Mouse (Mus musculus) intestine, embryonic 15.5 days (tissue): ENCODE data around the gene Dysf. TPM values are rescaled to one million over a fixed set of nuclear protein-coding genes. Genes with fewer than 3 reads are reported as not detected.

Source experiments
- ATAC-seq: fragments of 200-750 bp; cut with Nextera tagmentation; 2 replicates; pipeline ENCODE4 v1.8.0; 2017; ENCODE audit warnings: moderate TSS enrichment, moderate library complexity
- H3K27ac ChIP-seq: fragments of 300-500 bp; sonication (generic); 2 replicates; pipeline ENCODE4 v1.5.1; 2015; ENCODE audit warnings: mild to moderate bottlenecking, inconsistent platforms
- H3K27me3 ChIP-seq: fragments of 300-500 bp; sonication (generic); replicated peaks from 2 replicates; pipeline ENCODE4 v1.6.1; 2015; ENCODE audit warnings: inconsistent platforms
- H3K36me3 ChIP-seq: fragments of 300-500 bp; sonication (generic); 2 replicates; pipeline ENCODE4 v1.6.1; 2015; ENCODE audit warnings: inconsistent platforms
- H3K4me1 ChIP-seq: fragments of 300-500 bp; sonication (generic); replicated peaks from 2 replicates; pipeline ENCODE4 v1.6.1; 2015; ENCODE audit warnings: inconsistent platforms
- H3K4me2 ChIP-seq: fragments of 300-500 bp; sonication (generic); replicated peaks from 2 replicates; pipeline ENCODE4 v1.6.1; 2015; ENCODE audit warnings: mild to moderate bottlenecking, inconsistent platforms
- H3K4me3 ChIP-seq: fragments of 300-500 bp; sonication (generic); replicated peaks from 2 replicates; pipeline ENCODE4 v1.5.1; 2015; ENCODE audit warnings: inconsistent platforms
- H3K9ac ChIP-seq: fragments of 300-500 bp; sonication (generic); 2 replicates; pipeline ENCODE4 v1.6.1; 2015; ENCODE audit warnings: inconsistent platforms
- H3K9me3 ChIP-seq: fragments of 300-500 bp; sonication (generic); 2 replicates; pipeline ENCODE4 v1.6.1; 2016; ENCODE audit warnings: inconsistent platforms
- WGBS: fragments of 180-500 bp; shearing (Covaris S2); methylation state at CpG from one replicate; pipeline ENCODE4 v1.1.7; 2015; 5-methylcytosine and 5-hydroxymethylcytosine counted together
- polyA plus RNA-seq: library from polyadenylated mRNA; unstranded; fragments of >200 nt; fragmentation: Nextera tagmentation; extraction: Ambion mirVana; gene quantifications from 2 replicates; pipeline ENCODE4 v1.2.1, GENCODE M21; 2015

Dysf gene
- polyA plus RNA-seq, 1 experiment from 2014 or later = 7.0 TPM

DNA sequence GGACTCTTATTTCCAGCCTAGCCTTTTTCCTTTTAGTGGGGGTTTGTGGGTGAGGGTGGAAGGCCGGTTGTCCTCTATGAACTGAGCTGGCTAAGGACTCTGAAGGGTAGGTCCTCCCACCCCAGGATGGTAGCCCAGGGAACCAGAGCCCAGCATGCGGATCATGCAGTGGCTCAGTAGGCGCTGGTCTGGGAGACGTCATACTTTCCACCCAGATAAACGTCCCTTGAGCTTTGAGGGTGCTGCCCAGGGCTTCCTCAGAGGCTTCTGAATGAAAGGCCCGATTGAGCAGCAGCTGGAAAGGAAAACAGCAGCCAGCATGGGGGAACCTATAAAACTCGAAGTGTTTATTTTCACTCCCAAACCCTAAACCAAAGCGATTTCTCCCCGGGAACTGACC, 123.1 kb downstream of the Dysf start:
- H3K36me3 ChIP-seq = no peaks in the 10 kb centered on the region
- H3K4me3 ChIP-seq = no peak overlapping the region
- no peak for ATAC-seq
- no peaks in the 10 kb centered on the region for H3K27me3 ChIP-seq
- no peak overlapping the region for H3K27ac ChIP-seq
- H3K4me2 ChIP-seq = no peak overlapping the region
- no peaks in the 10 kb centered on the region for H3K9me3 ChIP-seq
- peaks cover 6% of the 10 kb centered on the region for H3K4me1 ChIP-seq
- no peak overlapping the region for H3K9ac ChIP-seq
- WGBS = 49% methylated on average over 9 of the region's 9 CpGs

GRCm38 (mm10) chr6:84133053-84133452, 124.7 kb downstream of the Dysf start:
- H3K9me3 ChIP-seq = no peaks in the 10 kb centered on the region
- peaks cover 6% of the 10 kb centered on the region for H3K4me1 ChIP-seq
- no peaks in the 10 kb centered on the region for H3K27me3 ChIP-seq
- H3K4me3 ChIP-seq = no peak overlapping the region
- H3K9ac ChIP-seq = no peak overlapping the region
- H3K27ac ChIP-seq = no peak overlapping the region
- ATAC-seq = no peak
- H3K4me2 ChIP-seq = no peak overlapping the region
- 48% methylated on average over 7 of the region's 7 CpGs for WGBS
- no peaks in the 10 kb centered on the region for H3K36me3 ChIP-seq

GRCm38 (mm10) chr6:84133996-84134721, 125.8 kb downstream of the Dysf start:
- ATAC-seq = peak; percentile 41
- Histone ChIP-seq H3K36me3 (no peaks in the 10 kb centered on the region), H3K27ac (no peak overlapping the region), H3K4me3 (no peak overlapping the region), H3K4me2 (no peak overlapping the region), H3K4me1 (peaks cover 6% of the 10 kb centered on the region), H3K9me3 (no peaks in the 10 kb centered on the region), H3K27me3 (no peaks in the 10 kb centered on the region), H3K9ac (no peak overlapping the region)
- 67% methylated on average over 6 of the region's 7 CpGs for whole genome bisulfite sequencing

DNA sequence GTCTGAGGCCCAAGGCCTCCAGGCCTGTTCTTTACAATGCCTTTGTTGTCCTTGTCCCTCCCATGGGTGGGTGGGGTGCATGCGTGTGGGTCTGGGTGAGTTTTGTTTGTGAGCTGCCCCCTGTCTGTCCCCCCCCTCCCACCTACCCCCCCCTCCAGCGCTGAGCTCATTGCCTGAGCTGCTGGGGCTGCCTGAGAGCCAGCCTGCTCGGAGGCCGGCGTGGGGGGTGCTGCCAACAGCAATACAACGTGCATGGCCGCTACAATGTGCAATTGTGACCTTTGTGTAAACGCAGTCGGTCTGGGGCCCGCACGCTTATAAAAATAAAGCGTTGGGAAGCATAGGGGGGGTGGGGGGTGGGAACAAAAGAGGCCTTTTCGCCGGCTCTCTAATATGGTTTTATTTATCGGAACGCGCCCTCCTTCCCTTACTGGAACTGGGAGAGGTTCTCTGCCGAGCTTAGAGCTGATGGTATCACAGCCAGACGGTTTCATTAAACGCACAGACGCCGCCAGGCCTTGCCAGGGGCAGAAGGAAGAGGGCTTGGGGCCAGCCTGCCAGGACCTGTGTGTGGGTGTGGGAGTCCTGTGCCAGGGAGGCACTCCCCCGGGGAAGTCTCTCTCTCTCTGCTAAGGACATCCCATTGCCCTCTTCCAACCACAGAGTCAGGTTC, 126.5 kb downstream of the Dysf start:
- no peaks in the 10 kb centered on the region for H3K27me3 ChIP-seq
- no peak overlapping the region for H3K4me3 ChIP-seq
- peak overlapping the region; percentile 30 for H3K4me2 ChIP-seq
- ATAC-seq = peak; percentile 80
- no peak overlapping the region for H3K27ac ChIP-seq
- H3K9me3 ChIP-seq = no peaks in the 10 kb centered on the region
- peaks cover 6% of the 10 kb centered on the region for H3K4me1 ChIP-seq
- WGBS = 26% methylated on average over 23 of the region's 23 CpGs
- no peak overlapping the region for H3K9ac ChIP-seq
- no peaks in the 10 kb centered on the region for H3K36me3 ChIP-seq

GRCm38 (mm10) chr6:84135709-84136108, 127.3 kb downstream of the Dysf start:
- Histone ChIP-seq H3K9ac (no peak overlapping the region), H3K27ac (no peak overlapping the region), H3K4me1 (peaks cover 6% of the 10 kb centered on the region), H3K9me3 (no peaks in the 10 kb centered on the region), H3K4me2 (no peak overlapping the region), H3K4me3 (no peak overlapping the region), H3K36me3 (no peaks in the 10 kb centered on the region), H3K27me3 (no peaks in the 10 kb centered on the region)
- WGBS = 97% methylated on average over 9 of the region's 9 CpGs
- no peak for ATAC-seq

GRCm38 (mm10) chr6:84136345-84136744, 128.0 kb downstream of the Dysf start:
- Histone ChIP-seq H3K36me3 (no peaks in the 10 kb centered on the region), H3K9me3 (no peaks in the 10 kb centered on the region), H3K27ac (no peak overlapping the region), H3K4me1 (peaks cover 6% of the 10 kb centered on the region), H3K9ac (no peak overlapping the region), H3K4me2 (no peak overlapping the region), H3K27me3 (no peaks in the 10 kb centered on the region), H3K4me3 (no peak overlapping the region)
- WGBS = 85% methylated on average over 11 of the region's 11 CpGs
- ATAC-seq = no peak

DNA sequence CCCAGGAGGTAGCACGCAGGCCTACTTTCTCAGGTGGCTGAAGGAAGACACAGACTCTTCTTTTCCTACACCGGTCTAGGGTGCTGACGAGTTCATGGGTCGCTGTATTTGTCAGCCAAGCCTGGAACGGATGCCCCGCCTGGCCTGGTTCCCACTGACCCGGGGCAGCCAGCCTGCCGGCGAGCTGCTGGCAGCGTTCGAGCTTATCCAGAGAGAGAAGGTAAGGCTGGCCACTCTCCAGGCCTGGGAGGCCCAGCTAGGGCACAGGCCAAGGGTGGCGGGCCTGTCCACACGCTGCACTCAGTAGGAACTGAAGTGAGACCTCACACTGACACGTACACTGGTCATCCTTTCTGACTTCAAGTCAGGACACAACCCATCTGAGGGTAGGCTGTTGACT, 131.5 kb downstream of the Dysf start:
- Histone ChIP-seq H3K4me3 (no peak overlapping the region), H3K4me1 (0 out of 2 replicates have a peak, but pooled peaks cover 2% of the 10 kb centered on the region), H3K4me2 (no peak overlapping the region), H3K36me3 (no peaks in the 10 kb centered on the region), H3K9ac (no peak overlapping the region), H3K27me3 (no peaks in the 10 kb centered on the region), H3K9me3 (no peaks in the 10 kb centered on the region), H3K27ac (no peak overlapping the region)
- 75% methylated on average over 14 of the region's 14 CpGs for WGBS
- ATAC-seq = no peak

- Histone ChIP-seq H3K4me1 (no peaks in the 10 kb centered on the region), H3K9ac (no peak overlapping the region), H3K4me3 (no peak overlapping the region), H3K27me3 (no peaks in the 10 kb centered on the region), H3K36me3 (no peaks in the 10 kb centered on the region), H3K9me3 (no peaks in the 10 kb centered on the region), H3K4me2 (no peak overlapping the region), H3K27ac (0 out of 2 replicates have a peak overlapping the region, but pooled peaks have one; percentile 6)
- 60% methylated on average over 9 of the region's 9 CpGs for WGBS
- peak; percentile 58 for ATAC-seq
Measured at GRCm38 (mm10) chr6:84142481-84142880, 134.1 kb downstream of the Dysf start.

DNA sequence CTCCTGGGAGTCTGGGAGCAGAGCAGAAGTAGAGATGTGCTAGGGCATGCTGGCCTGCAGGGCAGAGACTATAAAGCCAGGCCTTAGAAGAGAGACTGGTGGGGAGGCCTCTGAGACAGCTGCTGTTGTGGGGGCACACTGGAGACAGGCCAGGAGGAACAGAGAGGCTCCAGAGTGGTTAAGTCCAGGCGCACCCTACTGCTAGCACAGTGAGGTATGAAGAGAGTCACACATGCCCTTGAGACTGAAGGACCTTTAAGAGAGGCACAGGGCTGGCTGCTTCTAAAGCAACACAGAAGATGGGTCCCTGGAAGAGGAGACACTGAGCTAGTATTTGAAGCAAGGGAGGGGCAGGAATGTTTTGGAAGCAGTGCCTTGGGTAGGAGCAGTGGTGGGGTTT, 134.9 kb downstream of the Dysf start:
- Histone ChIP-seq H3K4me3 (no peak overlapping the region), H3K9me3 (no peaks in the 10 kb centered on the region), H3K4me1 (no peaks in the 10 kb centered on the region), H3K4me2 (no peak overlapping the region), H3K27ac (0 out of 2 replicates have a peak overlapping the region, but pooled peaks have one; percentile 6), H3K36me3 (no peaks in the 10 kb centered on the region), H3K27me3 (no peaks in the 10 kb centered on the region), H3K9ac (no peak overlapping the region)
- WGBS = 67% methylated on average over 1 of the region's 1 CpGs
- ATAC-seq = no peak

DNA sequence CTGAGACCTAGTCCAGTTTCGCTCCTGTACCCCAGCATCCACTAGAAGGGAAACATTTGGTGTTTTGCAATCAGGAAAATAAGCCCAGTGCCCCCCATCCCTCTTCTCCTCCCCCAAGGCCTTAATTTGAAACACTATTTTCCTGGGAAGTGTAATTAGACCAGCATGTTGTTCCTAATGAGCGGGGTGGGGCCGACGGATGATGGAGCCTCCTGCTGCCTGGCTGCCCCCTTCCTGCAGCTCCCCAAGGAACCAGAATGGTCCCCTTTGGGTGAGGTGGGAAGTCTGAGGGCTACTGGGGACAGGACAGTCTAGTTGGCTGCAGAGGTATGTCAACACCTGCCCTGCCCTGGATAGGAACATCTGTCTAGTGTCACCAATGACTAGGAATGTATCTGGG, 136.0 kb downstream of the Dysf start:
- Histone ChIP-seq H3K4me2 (no peak overlapping the region), H3K27me3 (no peaks in the 10 kb centered on the region), H3K27ac (no peak overlapping the region), H3K9me3 (no peaks in the 10 kb centered on the region), H3K4me1 (no peaks in the 10 kb centered on the region), H3K9ac (no peak overlapping the region), H3K4me3 (no peak overlapping the region), H3K36me3 (no peaks in the 10 kb centered on the region)
- WGBS = 86% methylated on average over 4 of the region's 4 CpGs
- ATAC-seq = no peak

- H3K4me1 ChIP-seq = no peaks in the 10 kb centered on the region
- no peaks in the 10 kb centered on the region for H3K36me3 ChIP-seq
- H3K4me3 ChIP-seq = no peak overlapping the region
- no peak overlapping the region for H3K4me2 ChIP-seq
- H3K9ac ChIP-seq = no peak overlapping the region
- H3K27ac ChIP-seq = no peak overlapping the region
- 84% methylated on average over 13 of the region's 13 CpGs for WGBS
- no peaks in the 10 kb centered on the region for H3K9me3 ChIP-seq
- ATAC-seq = no peak
- H3K27me3 ChIP-seq = no peaks in the 10 kb centered on the region
Measured at GRCm38 (mm10) chr6:84147206-84148004, 139.0 kb downstream of the Dysf start.

DNA sequence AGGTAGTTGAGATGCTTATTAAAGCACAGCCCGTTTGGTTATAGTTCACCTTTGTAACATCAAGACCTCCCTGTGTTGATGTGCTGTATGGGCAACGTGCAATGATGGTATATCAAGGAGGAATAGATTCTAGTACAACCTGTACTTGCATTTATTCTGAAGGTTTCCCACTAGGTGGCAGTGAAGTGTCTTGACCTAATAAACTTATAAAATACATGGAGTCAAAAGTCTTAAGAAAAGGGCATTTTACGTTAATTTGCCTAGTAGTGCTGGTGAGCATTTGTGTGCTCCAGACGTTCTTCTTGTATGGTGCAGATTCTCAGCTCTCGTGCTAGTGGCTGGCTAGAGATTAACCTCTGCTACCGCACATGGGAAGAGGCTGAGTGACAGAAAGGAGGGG, 140.1 kb downstream of the Dysf start:
- no peaks in the 10 kb centered on the region for H3K27me3 ChIP-seq
- no peak for ATAC-seq
- no peak overlapping the region for H3K4me3 ChIP-seq
- H3K4me2 ChIP-seq = no peak overlapping the region
- H3K4me1 ChIP-seq = no peaks in the 10 kb centered on the region
- no peaks in the 10 kb centered on the region for H3K36me3 ChIP-seq
- no peak overlapping the region for H3K27ac ChIP-seq
- no peak overlapping the region for H3K9ac ChIP-seq
- 72% methylated on average over 6 of the region's 6 CpGs for WGBS
- no peaks in the 10 kb centered on the region for H3K9me3 ChIP-seq
